Mouse (Mus musculus): ENCODE data around the gene Rnf212b.

Rnf212b gene

GRCm38 (mm10) chr14:54868026-54868425 is 54.1 kb downstream of the Rnf212b start:
- no peak for DNase-seq (ENCODE audit: low read depth in 1 of 2, low spot score in 2 of 2)

GRCm38 (mm10) chr14:54870861-54871260 is 56.9 kb downstream of the Rnf212b start, which contains the start of gene Homez:
Gene Homez, minus strand, starts transcription at chr14:54870961.
- DNase-seq (ENCODE audit: low read depth in 1 of 2, low spot score in 2 of 2): no peak

- no peak for DNase-seq (ENCODE audit: low read depth in 1 of 2, low spot score in 2 of 2)
Measured at GRCm38 (mm10) chr14:54874165-54874564, 60.2 kb downstream of the Rnf212b start.

GRCm38 (mm10) chr14:54875844-54876538 is 62.0 kb downstream of the Rnf212b start:
- no peak for DNase-seq (ENCODE audit: low read depth in 1 of 2, low spot score in 2 of 2)

GRCm38 (mm10) chr14:54876539-54877047 is 62.7 kb downstream of the Rnf212b start:
- DNase-seq (ENCODE audit: low read depth in 1 of 2, low spot score in 2 of 2): peak in 1 of 2 experiments; percentile 58

GRCm38 (mm10) chr14:54877048-54877715 is 63.2 kb downstream of the Rnf212b start, which contains the start of gene Ppp1r3e:
Gene Ppp1r3e, minus strand, starts transcription at chr14:54877550.
- DNase-seq (ENCODE audit: low read depth in 1 of 2, low spot score in 2 of 2): no peak

DNA sequence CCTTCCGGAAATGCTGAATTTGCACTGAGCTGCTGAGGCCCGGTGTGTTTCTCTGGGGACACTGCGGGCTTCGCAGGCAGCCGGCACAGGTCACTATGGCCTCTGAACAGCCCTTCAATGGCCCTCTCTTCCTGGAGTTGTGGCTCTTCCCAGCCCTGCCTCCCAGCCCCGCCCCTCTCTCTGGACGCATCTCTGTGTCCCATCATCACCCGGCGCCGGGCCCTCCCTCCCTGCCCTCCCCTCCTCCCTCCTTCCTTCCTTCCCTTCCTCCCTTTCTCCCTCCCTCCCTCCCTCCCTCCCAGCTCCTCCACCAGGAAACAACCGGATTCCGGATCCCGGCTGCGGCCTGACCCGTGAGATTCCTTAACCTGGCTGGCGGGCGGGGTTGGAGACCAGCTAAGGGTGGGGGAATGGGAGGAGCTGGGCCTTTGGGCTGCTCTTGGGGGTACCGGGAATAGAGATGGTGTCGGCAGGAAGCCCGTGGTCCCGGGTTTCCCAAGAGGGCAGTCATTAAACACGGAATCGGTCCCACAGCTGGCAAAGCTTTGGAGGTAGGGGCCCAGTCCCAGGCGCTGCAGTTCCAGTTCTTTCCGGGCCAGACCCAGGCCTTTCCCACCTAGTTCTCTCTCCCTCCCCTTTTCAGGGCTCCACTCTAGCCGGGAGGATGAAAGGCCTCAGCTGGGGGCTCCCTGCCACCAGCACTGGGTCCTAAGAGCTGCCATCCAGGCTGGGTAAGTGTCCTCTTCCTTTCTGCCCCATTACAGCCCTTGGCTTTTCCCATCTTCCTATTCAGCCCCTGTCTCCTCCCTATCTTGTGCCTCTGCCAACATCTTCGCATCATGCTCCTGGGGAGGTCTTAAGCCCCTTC is 69.4 kb downstream of the Rnf212b start, which contains the start of the genes Bcl2l2 and Gm20521:
Gene Bcl2l2, plus strand, starts transcription at position 224 of the 868 bp plus-strand sequence.
Gene Gm20521, plus strand, starts transcription at position 288 of the 868 bp plus-strand sequence.
- peak in 1 of 2 experiments; percentile 27 for DNase-seq (ENCODE audit: low read depth in 1 of 2, low spot score in 2 of 2)

GRCm38 (mm10) chr14:54884022-54884712 is 70.2 kb downstream of the Rnf212b start:
- DNase-seq (ENCODE audit: low read depth in 1 of 2, low spot score in 2 of 2): no peak

DNA sequence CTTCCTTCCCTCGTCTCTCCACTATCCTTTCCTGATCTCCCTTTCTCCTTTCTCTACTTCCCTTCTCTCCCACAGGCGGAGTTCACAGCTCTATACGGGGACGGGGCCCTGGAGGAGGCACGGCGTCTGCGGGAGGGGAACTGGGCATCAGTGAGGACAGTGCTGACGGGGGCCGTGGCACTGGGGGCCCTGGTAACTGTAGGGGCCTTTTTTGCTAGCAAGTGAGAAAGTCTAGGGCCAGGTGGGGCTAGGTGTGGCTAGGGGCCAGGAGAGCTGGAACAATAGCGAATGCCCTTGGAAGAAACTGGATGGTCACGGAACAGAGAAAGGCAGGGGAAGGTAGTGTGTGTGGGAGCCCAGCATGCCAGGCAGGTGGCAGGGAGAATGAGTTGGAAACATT is 71.4 kb downstream of the Rnf212b start:
- DNase-seq (ENCODE audit: low read depth in 1 of 2, low spot score in 2 of 2): no peak

- DNase-seq (ENCODE audit: low read depth in 1 of 2, low spot score in 2 of 2): no peak
Measured at GRCm38 (mm10) chr14:54892200-54892599, 78.3 kb downstream of the Rnf212b start, which contains the start of gene Pabpn1. Gene Pabpn1, plus strand, starts transcription at chr14:54892500.

GRCm38 (mm10) chr14:54893651-54894181 is 79.8 kb downstream of the Rnf212b start:
- peak; percentile 96 to 97 for DNase-seq (ENCODE audit: low read depth in 1 of 2, low spot score in 2 of 2)

GRCm38 (mm10) chr14:54894296-54895151 is 80.6 kb downstream of the Rnf212b start:
- peak in 1 of 2 experiments; percentile 40 for DNase-seq (ENCODE audit: low read depth in 1 of 2, low spot score in 2 of 2)

- no peak for DNase-seq (ENCODE audit: low read depth in 1 of 2, low spot score in 2 of 2)
Measured at GRCm38 (mm10) chr14:54897445-54897844, 83.5 kb downstream of the Rnf212b start.

DNA sequence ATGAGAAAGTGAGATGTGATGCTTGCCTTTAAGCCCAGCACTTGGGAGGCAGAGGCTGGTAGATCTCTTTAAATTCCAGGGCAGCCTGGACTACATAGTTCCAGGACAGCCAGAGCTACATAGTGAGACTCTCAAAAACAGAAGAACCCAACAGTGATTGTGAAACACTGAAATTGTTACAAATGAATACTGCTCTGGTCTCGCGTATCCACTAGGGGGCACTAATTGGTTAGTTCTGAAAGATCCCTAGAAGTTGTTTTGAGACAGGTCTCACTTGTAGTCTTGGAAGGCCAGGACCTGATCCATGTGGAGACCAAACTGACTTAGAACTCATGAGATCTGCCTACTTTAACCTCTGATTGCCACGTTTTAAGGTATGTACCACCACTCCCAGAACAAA is 86.4 kb downstream of the Rnf212b start:
- peak in 1 of 2 experiments; percentile 37 for DNase-seq (ENCODE audit: low read depth in 1 of 2, low spot score in 2 of 2)

DNA sequence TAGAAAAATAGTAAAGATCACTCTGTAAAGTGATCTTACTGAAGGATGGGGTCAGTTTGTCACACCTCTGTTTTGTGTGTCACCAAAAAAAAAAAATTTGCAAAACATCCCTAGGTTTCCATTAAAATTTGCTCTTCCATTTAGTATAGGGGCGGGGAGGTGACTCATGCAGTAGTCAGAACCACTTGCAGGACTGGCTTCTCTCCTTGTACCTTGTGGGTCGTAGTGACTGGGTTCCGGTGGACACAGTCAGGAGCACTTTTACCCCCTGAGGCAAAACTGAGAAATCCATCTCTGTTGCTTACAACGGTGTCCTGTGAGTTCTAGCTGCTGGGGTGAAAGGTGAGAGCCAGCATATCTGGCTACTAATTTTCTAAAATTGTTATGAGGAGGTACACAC is 89.7 kb downstream of the Rnf212b start:
- no peak for DNase-seq (ENCODE audit: low read depth in 1 of 2, low spot score in 2 of 2)

Measured in monocyte, adult 2 months (primary cell).